Mouse (Mus musculus): ENCODE results near the gene Ccni. TPM values are rescaled to one million over a fixed set of nuclear protein-coding genes. Genes with fewer than 3 reads are reported as not detected.

Ccni gene
- total and polyA plus RNA-seq, 3 experiments, result 56.5 to 166 (median 147) TPM

DNA sequence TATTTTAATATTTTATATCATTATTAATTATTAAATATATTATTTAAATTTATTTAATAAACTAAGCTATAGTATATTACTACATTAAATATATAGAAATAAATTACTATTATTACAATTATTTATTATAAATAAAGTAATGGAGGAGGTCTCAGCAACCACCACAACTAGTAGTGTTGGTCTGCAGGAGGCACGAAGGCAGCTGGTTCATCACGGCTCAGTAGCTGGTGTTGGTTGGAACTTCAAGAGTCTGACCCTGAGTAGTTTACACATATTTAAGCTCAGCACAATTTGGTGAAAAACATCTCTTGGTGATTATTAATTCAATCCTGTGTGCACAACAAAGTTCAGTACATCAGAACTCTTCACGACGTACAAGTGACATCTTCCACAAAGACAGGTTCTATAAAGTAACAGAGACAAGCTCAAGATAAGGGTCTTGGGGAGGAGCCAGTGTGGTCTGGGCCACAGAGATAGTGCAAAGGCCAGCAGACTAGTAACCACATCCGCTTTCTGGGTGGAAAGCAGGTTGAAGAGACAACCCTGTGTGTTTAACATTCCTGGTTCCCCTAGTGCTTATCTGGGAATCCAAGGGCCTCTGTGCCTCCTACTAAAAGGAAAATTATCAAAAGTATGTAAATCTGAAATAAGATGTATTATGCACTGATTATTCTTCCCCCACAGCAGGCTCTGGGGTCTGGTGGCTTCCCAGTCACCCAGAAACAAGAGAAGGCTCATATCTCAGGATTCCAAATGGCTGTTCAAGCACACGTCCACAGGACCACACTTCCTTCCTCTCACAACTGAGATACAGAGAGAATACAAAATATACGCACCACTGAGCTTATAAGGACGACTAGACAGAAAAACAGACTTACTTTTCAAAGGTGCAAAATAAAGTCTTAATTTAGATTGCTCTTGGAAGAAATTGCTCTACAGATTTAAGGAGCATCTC is 33.6 kb upstream of the Ccni start:
- Histone ChIP-seq H3K36me3 (ENCODE audit: control insufficient read depth, insufficient read depth, low read length) (no peaks in the 10 kb centered on the region), H3K27ac (no peak overlapping the region), H3K79me2 (replicated peaks; ENCODE audit: control insufficient read depth, insufficient read depth, low read length) (no peaks in the 10 kb centered on the region), H3K4me1 (ENCODE audit: control insufficient read depth, insufficient read depth, low read length) (no peaks in the 10 kb centered on the region; the same call in 1 of the 2 replicates), H3K4me3 (no peak overlapping the region), H3K27me3 (ENCODE audit: control insufficient read depth, insufficient read depth, low read length) (no peaks in the 10 kb centered on the region), H3K9ac (ENCODE audit: low read depth, low read length) (no peak overlapping the region)
- DNase-seq, result no peak
- intact Hi-C loops (cut with DNase I), result no loop called here
- TF ChIP-seq POLR2A (IDR thresholded peaks at IDR 0.05; ENCODE audit: insufficient read depth, low read depth, low read length) (no peak), EP300 (IDR thresholded peaks at IDR 0.05; ENCODE audit: insufficient read depth, low read depth, low read length) (no peak), CTCF (IDR thresholded peaks at IDR 0.05) (no peak)
- 57% methylated on average over 8 of the region's 8 CpGs for WGBS

GRCm38 (mm10) chr5:93236541-93236940 is 30.2 kb upstream of the Ccni start:
- H3K27ac ChIP-seq, result no peak overlapping the region
- no peaks in the 10 kb centered on the region for H3K27me3 ChIP-seq (ENCODE audit: control insufficient read depth, insufficient read depth, low read length)
- H3K79me2 ChIP-seq (replicated peaks; ENCODE audit: control insufficient read depth, insufficient read depth, low read length), result no peaks in the 10 kb centered on the region
- no peak overlapping the region for H3K4me3 ChIP-seq
- 75% methylated on average over 4 of the region's 4 CpGs for WGBS
- DNase-seq, result no peak
- no peaks in the 10 kb centered on the region; the same call in 1 of the 2 replicates for H3K4me1 ChIP-seq (ENCODE audit: control insufficient read depth, insufficient read depth, low read length)
- no peaks in the 10 kb centered on the region for H3K36me3 ChIP-seq (ENCODE audit: control insufficient read depth, insufficient read depth, low read length)
- TF ChIP-seq CTCF (IDR thresholded peaks at IDR 0.05), result no peak
- TF ChIP-seq POLR2A (IDR thresholded peaks at IDR 0.05; ENCODE audit: insufficient read depth, low read depth, low read length), result no peak
- TF ChIP-seq EP300 (IDR thresholded peaks at IDR 0.05; ENCODE audit: insufficient read depth, low read depth, low read length), result no peak
- no peak overlapping the region for H3K9ac ChIP-seq (ENCODE audit: low read depth, low read length)
- intact Hi-C loops (cut with DNase I), result no loop called here

- Histone ChIP-seq H3K9ac (ENCODE audit: low read depth, low read length) (no peak overlapping the region), H3K27me3 (ENCODE audit: control insufficient read depth, insufficient read depth, low read length) (no peaks in the 10 kb centered on the region), H3K27ac (no peak overlapping the region), H3K79me2 (replicated peaks; ENCODE audit: control insufficient read depth, insufficient read depth, low read length) (no peaks in the 10 kb centered on the region), H3K4me3 (no peak overlapping the region), H3K36me3 (ENCODE audit: control insufficient read depth, insufficient read depth, low read length) (no peaks in the 10 kb centered on the region), H3K4me1 (ENCODE audit: control insufficient read depth, insufficient read depth, low read length) (no peaks in the 10 kb centered on the region; the same call in 1 of the 2 replicates)
- no peak for TF ChIP-seq EP300 (IDR thresholded peaks at IDR 0.05; ENCODE audit: insufficient read depth, low read depth, low read length)
- no peak for TF ChIP-seq POLR2A (IDR thresholded peaks at IDR 0.05; ENCODE audit: insufficient read depth, low read depth, low read length)
- TF ChIP-seq CTCF (IDR thresholded peaks at IDR 0.05), result no peak
- no peak for DNase-seq
- 93% methylated on average over 3 of the region's 3 CpGs for WGBS
- intact Hi-C loops (cut with DNase I), result no loop called here
Observed at GRCm38 (mm10) chr5:93235888-93236287, 29.6 kb upstream of the Ccni start.

GRCm38 (mm10) chr5:93234605-93235004 is 28.3 kb upstream of the Ccni start:
- WGBS, result 76% methylated on average over 2 of the region's 2 CpGs
- H3K4me3 ChIP-seq, result no peak overlapping the region
- intact Hi-C loops (cut with DNase I), result no loop called here
- no peaks in the 10 kb centered on the region for H3K4me1 ChIP-seq (ENCODE audit: control insufficient read depth, insufficient read depth, low read length)
- H3K27me3 ChIP-seq (ENCODE audit: control insufficient read depth, insufficient read depth, low read length), result no peaks in the 10 kb centered on the region
- H3K27ac ChIP-seq, result no peak overlapping the region
- TF ChIP-seq CTCF (IDR thresholded peaks at IDR 0.05) (no peak), POLR2A (IDR thresholded peaks at IDR 0.05; ENCODE audit: insufficient read depth, low read depth, low read length) (no peak), EP300 (IDR thresholded peaks at IDR 0.05; ENCODE audit: insufficient read depth, low read depth, low read length) (no peak)
- H3K36me3 ChIP-seq (ENCODE audit: control insufficient read depth, insufficient read depth, low read length), result no peaks in the 10 kb centered on the region
- no peak for DNase-seq
- no peak overlapping the region for H3K9ac ChIP-seq (ENCODE audit: low read depth, low read length)
- H3K79me2 ChIP-seq (replicated peaks; ENCODE audit: control insufficient read depth, insufficient read depth, low read length), result no peaks in the 10 kb centered on the region

DNA sequence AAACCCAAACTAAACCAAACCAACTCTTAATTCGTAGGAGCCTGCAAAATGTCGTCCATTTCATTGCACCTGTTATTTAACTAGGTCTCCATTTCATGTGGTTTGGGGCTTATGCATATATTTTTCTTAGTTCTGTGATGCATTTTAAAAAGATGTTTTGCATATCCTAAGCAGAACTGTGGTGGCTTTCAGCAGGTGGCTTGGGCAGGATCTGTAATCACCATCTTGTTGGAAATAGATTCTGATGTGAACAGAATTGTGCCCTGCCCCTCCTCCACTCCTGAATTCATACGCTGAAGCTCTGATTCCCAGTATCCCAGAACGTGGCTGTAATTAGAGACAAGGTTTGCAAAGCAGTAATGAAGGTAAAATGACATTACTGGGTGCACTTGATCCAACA is 27.8 kb upstream of the Ccni start:
- Histone ChIP-seq H3K4me1 (ENCODE audit: control insufficient read depth, insufficient read depth, low read length) (no peaks in the 10 kb centered on the region), H3K27me3 (ENCODE audit: control insufficient read depth, insufficient read depth, low read length) (no peaks in the 10 kb centered on the region), H3K4me3 (no peak overlapping the region), H3K79me2 (replicated peaks; ENCODE audit: control insufficient read depth, insufficient read depth, low read length) (no peaks in the 10 kb centered on the region), H3K27ac (no peak overlapping the region), H3K36me3 (ENCODE audit: control insufficient read depth, insufficient read depth, low read length) (no peaks in the 10 kb centered on the region), H3K9ac (ENCODE audit: low read depth, low read length) (no peak overlapping the region)
- intact Hi-C loops (cut with DNase I), result no loop called here
- TF ChIP-seq POLR2A (IDR thresholded peaks at IDR 0.05; ENCODE audit: insufficient read depth, low read depth, low read length), result no peak
- no peak for TF ChIP-seq CTCF (IDR thresholded peaks at IDR 0.05)
- TF ChIP-seq EP300 (IDR thresholded peaks at IDR 0.05; ENCODE audit: insufficient read depth, low read depth, low read length), result no peak
- 66% methylated on average over 4 of the region's 4 CpGs for WGBS
- no peak for DNase-seq

DNA sequence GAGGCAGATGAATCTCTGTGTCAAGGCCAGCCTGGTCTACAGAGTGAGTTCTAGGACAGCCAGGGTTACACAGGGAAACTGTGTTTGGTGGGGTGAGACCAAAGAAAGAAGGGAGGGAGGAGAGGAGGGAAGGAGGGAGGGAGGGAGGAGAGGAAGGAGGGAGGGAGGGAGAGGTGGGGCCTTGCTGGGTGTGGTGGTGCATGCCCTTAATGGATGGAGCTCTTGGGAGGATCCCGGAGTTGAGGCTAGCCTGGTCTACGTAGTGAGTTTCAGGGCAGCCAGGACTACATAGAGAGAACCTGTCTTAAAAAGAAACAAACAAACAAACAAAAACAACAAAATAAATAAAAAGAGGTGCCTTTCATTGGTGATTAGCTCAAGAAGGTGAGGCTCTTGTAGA is 26.5 kb upstream of the Ccni start:
- TF ChIP-seq POLR2A (IDR thresholded peaks at IDR 0.05; ENCODE audit: insufficient read depth, low read depth, low read length), result no peak
- TF ChIP-seq CTCF (IDR thresholded peaks at IDR 0.05), result no peak
- no peak for TF ChIP-seq EP300 (IDR thresholded peaks at IDR 0.05; ENCODE audit: insufficient read depth, low read depth, low read length)
- WGBS, result 88% methylated on average over 2 of the region's 2 CpGs
- no peak for DNase-seq
- Histone ChIP-seq H3K27ac (no peak overlapping the region), H3K4me3 (no peak overlapping the region), H3K36me3 (ENCODE audit: control insufficient read depth, insufficient read depth, low read length) (no peaks in the 10 kb centered on the region), H3K9ac (ENCODE audit: low read depth, low read length) (no peak overlapping the region), H3K27me3 (ENCODE audit: control insufficient read depth, insufficient read depth, low read length) (no peaks in the 10 kb centered on the region), H3K79me2 (replicated peaks; ENCODE audit: control insufficient read depth, insufficient read depth, low read length) (no peaks in the 10 kb centered on the region), H3K4me1 (ENCODE audit: control insufficient read depth, insufficient read depth, low read length) (no peaks in the 10 kb centered on the region)
- intact Hi-C loops (cut with DNase I), result no loop called here

Measured in heart, adult 2 months (tissue).